Mouse (Mus musculus): ENCODE measurements around the gene Enox1.

DNA sequence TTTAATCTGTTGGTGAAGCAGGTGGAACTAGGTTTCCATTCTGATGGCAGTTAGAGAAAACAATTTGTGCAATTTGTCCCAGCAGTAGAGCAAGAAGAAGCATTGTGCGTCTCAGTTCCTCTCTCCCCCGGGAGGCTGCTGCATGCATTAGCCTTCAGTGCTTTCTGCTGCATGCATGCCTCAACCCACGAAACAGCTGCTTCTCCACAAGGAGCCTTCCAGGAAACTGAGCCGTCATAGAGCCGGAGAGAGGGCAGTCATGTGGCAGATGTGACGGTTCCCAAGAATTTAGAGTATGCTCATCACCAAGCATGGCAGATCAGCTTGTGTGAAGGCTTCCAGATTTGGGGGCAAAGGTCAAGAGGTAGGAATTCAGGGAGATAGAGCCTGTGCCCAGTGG, 480.4 kb downstream of the Enox1 start:
- no peak for TF ChIP-seq POLR2A (IDR thresholded peaks at IDR 0.05; ENCODE audit: low read depth, low read length)
- TF ChIP-seq CTCF (IDR thresholded peaks at IDR 0.05; ENCODE audit: extremely low read depth, insufficient read depth, insufficient read length, insufficient replicate concordance), result no peak

Measured in spleen, adult 2 months (tissue).